Mouse (Mus musculus) midbrain, embryonic 11.5 days (tissue): ENCODE data around the gene Dock2. TPM values are rescaled to one million over a fixed set of nuclear protein-coding genes. Genes with fewer than 3 reads are reported as not detected.

ENCODE experiments used
- ATAC-seq: fragments of 200-750 bp; cut with Nextera tagmentation; 2 replicates; pipeline ENCODE4 v1.8.0; 2017; ENCODE audit warnings: moderate TSS enrichment, moderate library complexity; ENCODE audit not compliant: low FRiP score
- DNase-seq: peaks from one replicate; pipeline ENCODE4 v3.0.0; 2015; ENCODE audit warnings: low spot score; ENCODE audit errors: missing footprints
- H3K27ac ChIP-seq: fragments of 300-500 bp; sonication (generic); 2 replicates; pipeline ENCODE4 v1.5.1; 2014; ENCODE audit warnings: low read depth, low read length
- H3K27me3 ChIP-seq: fragments of 300-500 bp; sonication (generic); 2 replicates; pipeline ENCODE4 v1.6.1; 2014; ENCODE audit warnings: mild to moderate bottlenecking, low read length, moderate library complexity, mixed read lengths; ENCODE audit not compliant: control insufficient read depth, insufficient read depth
- H3K36me3 ChIP-seq: fragments of 300-500 bp; sonication (generic); 2 replicates; pipeline ENCODE4 v1.6.1; 2014; ENCODE audit warnings: mild to moderate bottlenecking, low read length, moderate library complexity, mixed read lengths; ENCODE audit not compliant: control insufficient read depth, insufficient read depth
- H3K4me1 ChIP-seq: fragments of 300-500 bp; sonication (generic); 2 replicates; pipeline ENCODE4 v1.6.1; 2014; ENCODE audit warnings: low read length; ENCODE audit not compliant: control insufficient read depth, insufficient read depth
- H3K4me2 ChIP-seq: fragments of 300-500 bp; sonication (generic); 2 replicates; pipeline ENCODE4 v1.6.1; 2014; ENCODE audit warnings: mild to moderate bottlenecking, moderate library complexity
- H3K4me3 ChIP-seq: fragments of 300-500 bp; sonication (generic); 2 replicates; pipeline ENCODE4 v1.5.1; 2014; ENCODE audit warnings: low read depth, low read length
- H3K9ac ChIP-seq: fragments of 300-500 bp; sonication (generic); 2 replicates; pipeline ENCODE4 v1.6.1; 2014; ENCODE audit warnings: low read length
- H3K9me3 ChIP-seq: fragments of 300-500 bp; sonication (generic); 2 replicates; pipeline ENCODE4 v1.6.1; 2016; ENCODE audit warnings: low read length; ENCODE audit not compliant: control insufficient read depth
- WGBS: fragments of 180-500 bp; shearing (Covaris S2); extraction: QIAGEN DNeasy Blood & Tissue Kit; methylation state at CpG from one replicate; pipeline ENCODE4 v1.1.7; 2014; 5-methylcytosine and 5-hydroxymethylcytosine counted together
- polyA plus RNA-seq: library from polyadenylated mRNA; unstranded; fragments of >200 nt; fragmentation: Nextera tagmentation; extraction: Ambion mirVana; gene quantifications from 2 replicates; pipeline ENCODE4 v1.2.1, GENCODE M21; 2014

Gene Dock2
- polyA plus RNA-seq, 1 experiment from 2014 or later: 0.79 TPM

GRCm38 (mm10) chr11:34527238-34527637, 256.5 kb downstream of the Dock2 start:
- DNase-seq: no peak
- Histone ChIP-seq H3K4me2 (no peak overlapping the region), H3K27me3 (no peaks in the 10 kb centered on the region), H3K4me1 (no peaks in the 10 kb centered on the region), H3K9ac (no peak overlapping the region), H3K36me3 (no peaks in the 10 kb centered on the region), H3K27ac (no peak overlapping the region), H3K9me3 (no peaks in the 10 kb centered on the region), H3K4me3 (no peak overlapping the region)
- 85% methylated on average over 5 of the region's 5 CpGs for WGBS
- no peak for ATAC-seq

- Histone ChIP-seq H3K4me3 (no peak overlapping the region), H3K9ac (no peak overlapping the region), H3K9me3 (no peaks in the 10 kb centered on the region), H3K27ac (no peak overlapping the region), H3K4me1 (no peaks in the 10 kb centered on the region), H3K27me3 (no peaks in the 10 kb centered on the region), H3K4me2 (no peak overlapping the region), H3K36me3 (no peaks in the 10 kb centered on the region)
- ATAC-seq (no peak), DNase-seq (no peak)
- WGBS: 84% methylated on average over 7 of the region's 7 CpGs
Measured at GRCm38 (mm10) chr11:34525096-34525891, 258.4 kb downstream of the Dock2 start.

GRCm38 (mm10) chr11:34524586-34524985, 259.1 kb downstream of the Dock2 start:
- H3K36me3 ChIP-seq: no peaks in the 10 kb centered on the region
- DNase-seq (no peak), ATAC-seq (no peak)
- H3K4me1 ChIP-seq: no peaks in the 10 kb centered on the region
- no peak overlapping the region for H3K4me3 ChIP-seq
- H3K9me3 ChIP-seq: no peaks in the 10 kb centered on the region
- no peak overlapping the region for H3K27ac ChIP-seq
- H3K9ac ChIP-seq: no peak overlapping the region
- 93% methylated on average over 4 of the region's 4 CpGs for WGBS
- no peaks in the 10 kb centered on the region for H3K27me3 ChIP-seq
- no peak overlapping the region for H3K4me2 ChIP-seq

DNA sequence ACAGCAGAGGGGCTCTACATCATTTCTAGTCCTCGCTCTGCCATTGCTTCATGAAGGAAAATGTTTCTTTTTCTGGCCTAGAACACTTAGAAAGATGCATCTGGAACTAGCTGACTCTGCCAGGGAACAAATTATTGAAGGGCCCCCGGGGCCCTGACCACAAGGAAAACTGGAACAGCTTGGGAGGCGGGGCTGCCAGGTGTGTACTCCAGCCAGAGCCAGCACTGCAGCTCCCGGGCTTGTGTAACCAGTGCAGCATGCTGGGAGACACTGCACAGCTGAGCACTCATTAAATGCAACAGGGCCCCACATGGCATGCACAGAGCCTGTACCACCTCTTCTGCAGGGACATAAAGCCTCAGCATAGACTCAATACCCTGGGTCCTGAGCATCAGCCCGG, 265.1 kb downstream of the Dock2 start:
- DNase-seq (no peak), ATAC-seq (no peak)
- Histone ChIP-seq H3K9me3 (no peaks in the 10 kb centered on the region), H3K9ac (no peak overlapping the region), H3K4me3 (no peak overlapping the region), H3K27me3 (no peaks in the 10 kb centered on the region), H3K36me3 (no peaks in the 10 kb centered on the region), H3K27ac (no peak overlapping the region), H3K4me2 (no peak overlapping the region), H3K4me1 (no peaks in the 10 kb centered on the region)
- WGBS: 75% methylated on average over 5 of the region's 5 CpGs

DNA sequence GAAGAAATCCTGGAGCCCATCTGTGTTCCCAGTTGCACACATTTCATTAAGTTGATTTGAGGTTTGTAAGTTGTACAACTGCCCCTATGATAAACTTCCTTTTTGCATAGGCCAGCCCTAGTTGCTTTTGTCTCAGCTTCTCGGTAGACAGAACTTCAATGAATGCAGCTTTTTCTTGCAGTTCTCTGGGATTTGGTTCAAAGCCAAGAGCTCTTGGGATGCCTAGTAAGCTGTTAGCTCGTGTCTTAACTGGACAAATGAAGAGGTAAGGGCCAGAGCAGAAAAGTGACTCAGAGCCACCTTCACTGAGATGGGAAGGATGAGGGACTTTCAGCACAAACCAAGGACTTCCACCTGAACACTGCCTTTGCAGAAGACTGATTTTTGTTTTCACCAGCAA, 266.7 kb downstream of the Dock2 start:
- H3K27ac ChIP-seq: no peak overlapping the region
- H3K9ac ChIP-seq: no peak overlapping the region
- H3K36me3 ChIP-seq: no peaks in the 10 kb centered on the region
- WGBS: 64% methylated on average over 2 of the region's 2 CpGs
- H3K4me2 ChIP-seq: no peak overlapping the region
- H3K4me1 ChIP-seq: no peaks in the 10 kb centered on the region
- no peaks in the 10 kb centered on the region for H3K9me3 ChIP-seq
- H3K27me3 ChIP-seq: no peaks in the 10 kb centered on the region
- no peak overlapping the region for H3K4me3 ChIP-seq
- ATAC-seq: no peak
- DNase-seq: no peak

DNA sequence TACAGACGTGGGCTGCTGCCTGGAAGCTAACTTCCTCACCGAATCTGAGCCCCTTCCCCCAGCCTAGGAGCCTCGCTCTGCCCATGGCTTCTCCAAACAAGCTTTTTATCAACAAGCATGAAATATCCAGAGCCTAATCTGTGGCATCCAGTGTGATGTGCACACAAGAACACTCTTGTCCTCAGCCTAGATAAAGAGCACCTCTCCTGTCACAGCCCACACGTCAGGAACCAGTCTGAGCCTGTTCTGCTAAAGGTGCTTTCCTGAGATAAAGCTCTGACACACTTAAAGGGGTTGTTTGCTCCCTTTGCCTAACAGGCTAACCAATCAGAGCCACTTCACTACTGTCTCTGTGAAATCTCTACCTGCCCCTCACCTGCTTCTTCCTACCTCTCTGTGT, 268.4 kb downstream of the Dock2 start:
- Histone ChIP-seq H3K9me3 (no peaks in the 10 kb centered on the region), H3K27ac (no peak overlapping the region), H3K4me3 (no peak overlapping the region), H3K36me3 (no peaks in the 10 kb centered on the region), H3K4me1 (no peaks in the 10 kb centered on the region), H3K9ac (no peak overlapping the region), H3K4me2 (no peak overlapping the region), H3K27me3 (no peaks in the 10 kb centered on the region)
- no peak for ATAC-seq
- WGBS: 69% methylated on average over 4 of the region's 4 CpGs
- DNase-seq: no peak

- Histone ChIP-seq H3K36me3 (no peaks in the 10 kb centered on the region), H3K4me3 (no peak overlapping the region), H3K4me2 (no peak overlapping the region), H3K4me1 (no peaks in the 10 kb centered on the region), H3K27me3 (no peaks in the 10 kb centered on the region), H3K9ac (no peak overlapping the region), H3K27ac (no peak overlapping the region), H3K9me3 (no peaks in the 10 kb centered on the region)
- 85% methylated on average over 1 of the region's 1 CpGs for WGBS
- no peak for ATAC-seq
- DNase-seq: no peak
Measured at GRCm38 (mm10) chr11:34506390-34506789, 277.3 kb downstream of the Dock2 start.

- Histone ChIP-seq H3K9me3 (no peaks in the 10 kb centered on the region), H3K4me2 (no peak overlapping the region), H3K36me3 (no peaks in the 10 kb centered on the region), H3K4me1 (no peaks in the 10 kb centered on the region), H3K27ac (no peak overlapping the region), H3K9ac (no peak overlapping the region), H3K4me3 (no peak overlapping the region), H3K27me3 (no peaks in the 10 kb centered on the region)
- 86% methylated on average over 1 of the region's 1 CpGs for WGBS
- no peak for DNase-seq
- no peak for ATAC-seq
Measured at GRCm38 (mm10) chr11:34499663-34500062, 284.0 kb downstream of the Dock2 start.

- 71% methylated on average over 4 of the region's 4 CpGs for WGBS
- H3K9me3 ChIP-seq: no peaks in the 10 kb centered on the region
- no peak overlapping the region for H3K9ac ChIP-seq
- no peaks in the 10 kb centered on the region for H3K27me3 ChIP-seq
- ATAC-seq: no peak
- H3K4me3 ChIP-seq: no peak overlapping the region
- H3K27ac ChIP-seq: no peak overlapping the region
- H3K36me3 ChIP-seq: no peaks in the 10 kb centered on the region
- no peak overlapping the region for H3K4me2 ChIP-seq
- no peaks in the 10 kb centered on the region for H3K4me1 ChIP-seq
- no peak for DNase-seq
Measured at GRCm38 (mm10) chr11:34494682-34495081, 289.0 kb downstream of the Dock2 start.
